Mouse (Mus musculus) liver, embryonic 14.5 days (tissue): ENCODE data around the gene Chrm3.

Experiments
- CTCF ChIP-seq: IDR thresholded peaks from 2 replicates; pipeline ENCODE4 v1.5.1; 2016; ENCODE audit warnings: antibody characterized with exemption, low read depth, control low read depth
- EP300 ChIP-seq: IDR thresholded peaks from 2 replicates; pipeline ENCODE4 v1.6.1; 2016; ENCODE audit warnings: antibody characterized with exemption, low read depth

DNA sequence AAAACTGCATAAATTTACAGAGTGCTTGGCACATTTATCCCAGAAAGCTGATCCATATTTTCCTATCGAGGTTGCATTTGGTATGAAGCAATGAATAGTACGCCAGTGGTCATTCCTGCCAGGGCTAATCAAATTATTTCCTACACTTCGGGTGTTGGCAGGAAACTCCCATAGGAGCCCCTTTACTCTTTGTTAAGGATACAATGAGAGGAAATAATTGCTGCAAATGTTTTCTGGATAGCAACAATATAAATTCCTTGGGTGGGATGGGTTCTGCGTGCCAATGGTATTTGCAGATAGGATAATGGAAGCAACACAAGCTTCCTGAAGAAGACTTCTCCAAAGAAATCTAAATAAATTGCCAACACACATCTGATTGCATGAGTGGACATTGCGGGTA, 329.1 kb downstream of the Chrm3 start:
- no peak for TF ChIP-seq CTCF
- no peak for TF ChIP-seq EP300
